In genomic region chr13:13808337-13809132, GRCm38 (mm10) we compare ENCODE assay signal across 10 mouse cellular contexts. TPM values are rescaled to one million over a fixed set of nuclear protein-coding genes. Genes with fewer than 3 reads are reported as not detected.
A peak's percentile ranks its signal among the peaks of the same experiment; 100 is the strongest.
DNase-seq lines count a peak whose midpoint lies in the region; ATAC-seq and TF ChIP-seq lines count a peak whose summit lies in the region.
"Had no signal": no experiment of that assay in that cellular context is flagged by ENCODE, and none has a peak within 500 bp of the region (broad histone marks: within the 10 kb centered on the region; RNA-seq: fewer than 3 reads in every experiment).

No protein-coding gene starts in this region.

- H3K36me3 ChIP-seq in kidney, postnatal 0 days (ENCODE audit: insufficient read depth, low read length), result no peaks in the 10 kb centered on the region
- H3K36me3 ChIP-seq in embryonic facial prominence, embryonic 14.5 days (ENCODE audit: control insufficient read depth, insufficient read depth, low read length), result no peaks in the 10 kb centered on the region
- no peaks in the 10 kb centered on the region for H3K36me3 ChIP-seq in limb, embryonic 12.5 days
- no peaks in the 10 kb centered on the region for H3K36me3 ChIP-seq in stomach, embryonic 16.5 days (ENCODE audit: control insufficient read depth, insufficient read depth, low read length)
- H3K36me3 ChIP-seq: intestine, embryonic 15.5 days had no signal

- H3K27me3 ChIP-seq in kidney, postnatal 0 days (ENCODE audit: insufficient read depth, low read length), result no peaks in the 10 kb centered on the region
- no peaks in the 10 kb centered on the region for H3K27me3 ChIP-seq in embryonic facial prominence, embryonic 14.5 days (replicated peaks; ENCODE audit: control insufficient read depth, insufficient read depth, low read length)
- no peaks in the 10 kb centered on the region for H3K27me3 ChIP-seq in limb, embryonic 12.5 days
- H3K27me3 ChIP-seq in stomach, embryonic 16.5 days (ENCODE audit: control insufficient read depth, insufficient read depth, low read length), result no peaks in the 10 kb centered on the region
- H3K27me3 ChIP-seq: intestine, embryonic 15.5 days had no signal

- H3K4me1 ChIP-seq in kidney, postnatal 0 days (replicated peaks; ENCODE audit: insufficient read depth, low read length), result no peaks in the 10 kb centered on the region
- no peaks in the 10 kb centered on the region; the same call in 1 of the 2 replicates for H3K4me1 ChIP-seq in embryonic facial prominence, embryonic 14.5 days (ENCODE audit: control insufficient read depth, insufficient read depth, low read length)
- H3K4me1 ChIP-seq in limb, embryonic 12.5 days (replicated peaks), result peaks cover 8% of the 10 kb centered on the region
- H3K4me1 ChIP-seq in stomach, embryonic 16.5 days (ENCODE audit: control insufficient read depth, insufficient read depth, low read length), result no peaks in the 10 kb centered on the region
- H3K4me1 ChIP-seq: intestine, embryonic 15.5 days had no signal

- H3K4me3 ChIP-seq in kidney, postnatal 0 days (replicated peaks; ENCODE audit: low read depth, low read length), result no peak overlapping the region
- H3K4me3 ChIP-seq in embryonic facial prominence, embryonic 14.5 days (ENCODE audit: low read depth, low read length), result no peak overlapping the region
- H3K4me3 ChIP-seq in limb, embryonic 12.5 days (replicated peaks), result no peak overlapping the region
- H3K4me3 ChIP-seq in stomach, embryonic 16.5 days (replicated peaks; ENCODE audit: low read length), result no peak overlapping the region
- H3K4me3 ChIP-seq: intestine, embryonic 15.5 days had no signal

- no peak overlapping the region for H3K4me2 ChIP-seq in kidney, postnatal 0 days (ENCODE audit: low read length)
- H3K4me2 ChIP-seq in embryonic facial prominence, embryonic 14.5 days (ENCODE audit: low read depth, low read length), result no peak overlapping the region
- H3K4me2 ChIP-seq in limb, embryonic 12.5 days, result no peak overlapping the region
- no peak overlapping the region for H3K4me2 ChIP-seq in stomach, embryonic 16.5 days (ENCODE audit: low read depth, low read length)
- H3K4me2 ChIP-seq: intestine, embryonic 15.5 days had no signal

- no peak overlapping the region for H3K27ac ChIP-seq in kidney, postnatal 0 days
- no peak overlapping the region for H3K27ac ChIP-seq in embryonic facial prominence, embryonic 14.5 days (replicated peaks; ENCODE audit: low read depth, low read length)
- no peak overlapping the region for H3K27ac ChIP-seq in limb, embryonic 12.5 days
- H3K27ac ChIP-seq in stomach, embryonic 16.5 days (ENCODE audit: low read length), result no peak overlapping the region
- H3K27ac ChIP-seq: intestine, embryonic 15.5 days had no signal

- ATAC-seq in kidney, postnatal 0 days (replicated peaks; ENCODE audit: low FRiP score, low read depth), result 0 out of 2 replicates have a peak, but pooled peaks have one; percentile 25
- ATAC-seq in embryonic facial prominence, embryonic 14.5 days (ENCODE audit: low read depth), result peak; percentile 71
- peak; percentile 58; the same call in 1 of the 2 replicates for ATAC-seq in limb, embryonic 12.5 days (ENCODE audit: insufficient number of reproducible peaks, insufficient read depth, low FRiP score, low TSS enrichment, low read depth)
- 0 out of 2 replicates have a peak, but pooled peaks have one; percentile 37 for ATAC-seq in stomach, embryonic 16.5 days (ENCODE audit: insufficient read depth, low FRiP score)
- ATAC-seq: intestine, embryonic 15.5 days had no signal

- no peak for DNase-seq in kidney, postnatal 0 days (ENCODE audit: low spot score)
- DNase-seq in kidney, postnatal 10 days, result no peak
- DNase-seq in embryonic facial prominence, embryonic 14.5 days (ENCODE audit: low spot score), result peak; percentile 46
- no peak for DNase-seq in gastrocnemius, postnatal 25 days
- DNase-seq in embryo, embryonic 10 days (ENCODE audit: low spot score), result no peak
- DNase-seq in cerebellum, adult 8-10 months, result no peak

- no peaks in the 10 kb centered on the region for H3K9me3 ChIP-seq in kidney, postnatal 0 days (replicated peaks; ENCODE audit: low read length)
- no peaks in the 10 kb centered on the region for H3K9me3 ChIP-seq in embryonic facial prominence, embryonic 14.5 days (ENCODE audit: control insufficient read depth, low read length)
- no peaks in the 10 kb centered on the region for H3K9me3 ChIP-seq in limb, embryonic 12.5 days
- H3K9me3 ChIP-seq in stomach, embryonic 16.5 days (replicated peaks; ENCODE audit: control insufficient read depth, low read length), result no peaks in the 10 kb centered on the region
- H3K9me3 ChIP-seq: intestine, embryonic 15.5 days had no signal

- no peak for TF ChIP-seq CTCF in kidney, postnatal 0 days (IDR thresholded peaks at IDR 0.05; ENCODE audit: low read depth)

- WGBS in kidney, postnatal 0 days, result 15% methylated on average over 11 of the region's 11 CpGs
- 35% methylated on average over 11 of the region's 11 CpGs for WGBS in embryonic facial prominence, embryonic 14.5 days
- WGBS in limb, embryonic 12.5 days, result 22% methylated on average over 11 of the region's 11 CpGs
- WGBS in stomach, embryonic 16.5 days, result 23% methylated on average over 11 of the region's 11 CpGs

- no peak overlapping the region for H3K9ac ChIP-seq in kidney, postnatal 0 days (ENCODE audit: low read depth, low read length)
- H3K9ac ChIP-seq in embryonic facial prominence, embryonic 14.5 days (ENCODE audit: low read depth, low read length), result no peak overlapping the region
- no peak overlapping the region for H3K9ac ChIP-seq in limb, embryonic 12.5 days (replicated peaks)
- no peak overlapping the region for H3K9ac ChIP-seq in stomach, embryonic 16.5 days (ENCODE audit: low read length)
- H3K9ac ChIP-seq: intestine, embryonic 15.5 days had no signal

RNA-seq across cellular contexts. Expression of gene Gng4, which starts 24.7 kb away (rescaled TPM):
- polyA plus RNA-seq in kidney, postnatal 0 days (2015; fragmentation: Nextera tagmentation; extraction: Ambion mirVana), result 0.64 and 0.75 TPM in 2 replicates
- 6.2 and 6.7 TPM in 2 replicates for polyA plus RNA-seq in embryonic facial prominence, embryonic 14.5 days (2014; fragmentation: Nextera tagmentation; extraction: Ambion mirVana)
- polyA plus RNA-seq in limb, embryonic 12.5 days (2016; fragmentation: Nextera tagmentation; extraction: Ambion mirVana), result 2.1 and 3.3 TPM in 2 replicates
- polyA plus RNA-seq in stomach, embryonic 16.5 days (2015; fragmentation: Nextera tagmentation; extraction: Ambion mirVana), result 2.7 and 3.1 TPM in 2 replicates
- total RNA-seq in gastrocnemius, postnatal 25 days (2021), result under 1 TPM in 1 of 2 experiments, not detected in 1; 0.31 TPM
- total RNA-seq: liver, adult 2 months had no signal
- polyA plus RNA-seq: liver, adult 2 months had no signal
